Mouse (Mus musculus) liver, embryonic 18 days (tissue): ENCODE results near the gene Gng10. TPM values are rescaled to one million over a fixed set of nuclear protein-coding genes. Genes with fewer than 3 reads are reported as not detected.

ENCODE experiments used
- polyA plus RNA-seq: library from polyadenylated mRNA; depleted of rRNA; stranded (reverse); fragments of >200 nt; gene quantifications from 2 replicates; pipeline ENCODE4 v1.2.3, GENCODE M21; 2012; rRNA removed

Gng10 gene
- polyA plus RNA-seq, result 10.5 and 11.0 TPM in 2 replicates

DNA sequence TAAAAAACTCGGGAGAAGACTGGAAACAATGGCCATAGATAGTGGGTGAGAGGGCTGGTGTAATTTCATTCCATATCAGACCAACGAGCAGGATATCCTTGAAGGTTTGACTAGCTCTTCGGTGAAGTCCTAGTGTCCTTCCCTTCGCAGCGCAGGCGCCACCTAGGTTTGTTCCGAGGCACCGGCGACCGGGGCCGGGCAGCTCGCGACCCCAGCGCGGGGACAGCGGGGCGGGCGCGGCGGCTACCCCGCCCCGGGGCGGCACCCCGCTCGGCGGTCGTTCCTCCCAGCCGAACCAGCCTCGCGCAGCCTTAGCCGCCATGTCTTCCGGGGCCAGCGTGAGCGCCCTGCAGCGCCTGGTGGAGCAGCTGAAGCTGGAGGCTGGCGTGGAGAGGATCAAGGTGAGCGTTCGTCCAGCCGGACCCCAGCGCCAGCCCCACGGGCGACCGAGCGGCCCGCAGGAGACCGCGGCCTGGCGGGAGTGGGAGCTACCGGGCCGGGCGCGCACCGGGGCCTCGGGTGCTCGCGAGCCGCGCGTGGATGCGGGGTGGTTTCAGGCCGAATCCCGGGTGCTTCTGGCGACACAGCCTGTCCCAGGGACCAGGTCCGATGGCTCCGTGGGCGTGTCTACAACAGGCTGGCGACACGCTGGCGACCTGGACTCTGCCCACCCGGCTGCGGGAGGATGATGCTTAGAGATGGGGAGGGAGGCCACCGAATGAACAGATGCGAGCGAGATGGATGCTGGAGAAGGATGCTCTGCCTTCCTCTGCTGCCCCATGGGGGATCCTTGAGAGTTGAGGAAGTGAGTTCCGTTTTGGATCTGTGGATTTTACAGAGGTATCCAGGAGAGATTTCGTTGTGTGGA lies at the start of gene Gng10:
Gene Gng10, plus strand, starts transcription at position 171 of the 868 bp plus-strand sequence.

GRCm38 (mm10) chr4:58986540-58987190 lies 48.2 kb upstream of the Gng10 start, which contains the start of gene Ptgr1:
Gene Ptgr1 (minus strand): TSS chr4:58987119.

DNA sequence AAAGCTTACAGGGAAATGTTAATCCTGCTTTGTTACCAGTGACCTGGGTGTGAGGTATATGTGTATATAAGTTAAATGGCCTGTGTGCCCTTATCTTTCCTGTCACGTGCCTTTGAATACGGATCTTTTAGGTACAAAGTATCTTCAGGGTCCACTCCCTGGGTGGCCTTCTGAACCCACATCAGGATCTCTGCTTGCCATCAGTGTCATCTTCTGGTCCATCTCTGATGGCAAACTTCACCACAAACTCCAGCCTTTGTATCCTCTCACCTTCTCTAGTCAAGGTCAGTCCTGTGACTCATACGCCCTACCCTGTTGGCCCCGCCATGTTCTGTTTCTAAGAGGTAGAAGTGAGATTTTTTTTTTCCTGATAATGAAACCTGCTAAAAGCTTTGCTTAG lies 40.1 kb upstream of the Gng10 start, which contains the start of gene Dnajc25:
Gene Dnajc25, plus strand, starts transcription at position 301 of the 400 bp plus-strand sequence.

GRCm38 (mm10) chr4:59002948-59003805 lies 31.7 kb upstream of the Gng10 start, which contains the start of gene Gm20503:
Gene Gm20503 (plus strand): TSS chr4:59003210.

Other genes with a start within 250 kb of the Gng10 start
- 0.03 TPM in 1 of 2 replicates, not detected in the other for gene Olfr267, start 247.4 kb upstream of the Gng10 start, polyA plus RNA-seq
- 8.6 TPM in 2 replicates for gene Ecpas, start 122.3 kb upstream of the Gng10 start, polyA plus RNA-seq
- 0.07 and 0.13 TPM in 2 replicates for gene Zkscan16, start 91.5 kb upstream of the Gng10 start, polyA plus RNA-seq
- gene Ptgr1, start 48.0 kb upstream of the Gng10 start, polyA plus RNA-seq, result 6.6 and 7.4 TPM in 2 replicates
- gene Dnajc25, start 40.0 kb upstream of the Gng10 start, polyA plus RNA-seq, result 3.5 and 3.6 TPM in 2 replicates
- gene Gm20503, start 31.9 kb upstream of the Gng10 start, polyA plus RNA-seq, result not detected in 2 replicates
- gene AI481877, start 103.9 kb downstream of the Gng10 start, polyA plus RNA-seq, result not detected in 2 replicates
- 17.9 and 18.1 TPM in 2 replicates for gene Ugcg, start 154.2 kb downstream of the Gng10 start, polyA plus RNA-seq